Mouse (Mus musculus) lung, adult 18-20 months (tissue): ENCODE results near the gene Smbd1.
A peak's percentile ranks its signal among the peaks of the same experiment; 100 is the strongest.

Source experiments
- DNase-seq, 2 experiments: peaks; one replicate each; pipeline ENCODE4 v3.0.0; 2022; ENCODE audit warnings: mixed read lengths in 2 of 2

The Smbd1 gene

GRCm38 (mm10) chr16:32813362-32813761 lies 3.1 kb upstream of the Smbd1 start:
- DNase-seq: peak in 1 of 2 experiments; percentile 14

- peak; percentile 83 to 86 for DNase-seq
Measured at GRCm38 (mm10) chr16:32812888-32813361, 2.6 kb upstream of the Smbd1 start.

- DNase-seq: peak; percentile 83 to 89
Measured at GRCm38 (mm10) chr16:32807408-32808185, 2.7 kb downstream of the Smbd1 start.

GRCm38 (mm10) chr16:32805151-32805550 lies 5.1 kb downstream of the Smbd1 start:
- DNase-seq: peak; percentile 38 to 45

GRCm38 (mm10) chr16:32803901-32804300 lies 6.4 kb downstream of the Smbd1 start:
- DNase-seq: no peak

GRCm38 (mm10) chr16:32803252-32803853 lies 6.9 kb downstream of the Smbd1 start:
- peak; percentile 82 to 87 for DNase-seq

GRCm38 (mm10) chr16:32797426-32797689 lies 12.9 kb downstream of the Smbd1 start, which contains the start of gene Muc20:
Gene Muc20, minus strand, starts transcription at chr16:32797435.
- DNase-seq: peak in 1 of 2 experiments; percentile 50

GRCm38 (mm10) chr16:32796676-32797425 lies 13.4 kb downstream of the Smbd1 start:
- no peak for DNase-seq

- no peak for DNase-seq
Measured at GRCm38 (mm10) chr16:32795177-32795576, 15.1 kb downstream of the Smbd1 start.

- no peak for DNase-seq
Measured at GRCm38 (mm10) chr16:32790056-32790455, 20.2 kb downstream of the Smbd1 start.

GRCm38 (mm10) chr16:32784840-32785239 lies 25.4 kb downstream of the Smbd1 start:
- DNase-seq: no peak

GRCm38 (mm10) chr16:32783324-32784062 lies 26.8 kb downstream of the Smbd1 start:
- no peak for DNase-seq

GRCm38 (mm10) chr16:32778956-32779355 lies 31.3 kb downstream of the Smbd1 start:
- no peak for DNase-seq

GRCm38 (mm10) chr16:32776676-32777075 lies 33.6 kb downstream of the Smbd1 start:
- DNase-seq: no peak

GRCm38 (mm10) chr16:32766904-32767303 lies 43.4 kb downstream of the Smbd1 start:
- DNase-seq: no peak

GRCm38 (mm10) chr16:32764961-32765360 lies 45.3 kb downstream of the Smbd1 start:
- no peak for DNase-seq

GRCm38 (mm10) chr16:32764550-32764949 lies 45.7 kb downstream of the Smbd1 start:
- no peak for DNase-seq
